Mouse (Mus musculus): ENCODE data around the gene Ugt2b34. TPM values are rescaled to one million over a fixed set of nuclear protein-coding genes. Genes with fewer than 3 reads are reported as not detected.

The Ugt2b34 gene
- total RNA-seq, 2 experiments from 2014 or later = not detected

Other genes with a start within 250 kb of the Ugt2b34 start
- gene Tmprss11b, start 230.6 kb downstream of the Ugt2b34 start, total RNA-seq (2021) = not detected
- not detected for gene Tmprss11e, start 161.1 kb downstream of the Ugt2b34 start, total RNA-seq (2021)
- 10 to 100 TPM; 53.6 to 59.6 TPM for gene Ythdc1, start 102.7 kb downstream of the Ugt2b34 start, total RNA-seq (2021)
- gene Ugt2b1, start 19.6 kb upstream of the Ugt2b34 start, total RNA-seq (2021) = not detected
- not detected for gene Ugt2b35, start 93.9 kb upstream of the Ugt2b34 start, total RNA-seq (2021)
- not detected for gene Ugt2b36, start 185.6 kb upstream of the Ugt2b34 start, total RNA-seq (2021)
- gene Ugt2b5, start 233.4 kb upstream of the Ugt2b34 start, total RNA-seq (2021) = not detected

Measured in layer of hippocampus, postnatal 25 days (tissue).